Comparison of ENCODE assay signal across 13 mouse cellular contexts in genomic region chr13:116575274-116575957, GRCm38 (mm10).
DNase-seq lines count a peak whose midpoint lies in the region; ATAC-seq and TF ChIP-seq lines count a peak whose summit lies in the region.
"Had no signal": no experiment of that assay in that cellular context is flagged by ENCODE, and none has a peak within 500 bp of the region (broad histone marks: within the 10 kb centered on the region; RNA-seq: fewer than 3 reads in every experiment).

No protein-coding gene starts in this region.

- intact Hi-C loops in heart, postnatal 10 days (cut with DNase I) = no loop called here

- H3K4me2 ChIP-seq in neural tube, embryonic 15.5 days = no peak overlapping the region
- no peak overlapping the region for H3K4me2 ChIP-seq in midbrain, embryonic 12.5 days (replicated peaks)
- H3K4me2 ChIP-seq: embryonic facial prominence, embryonic 12.5 days; limb, embryonic 12.5 days had no signal

- H3K27ac ChIP-seq in neural tube, embryonic 15.5 days (replicated peaks) = no peak overlapping the region
- H3K27ac ChIP-seq in hindbrain, embryonic 10.5 days = no peak overlapping the region
- peak overlapping the region; percentile 35; the same call in 1 of the 2 replicates for H3K27ac ChIP-seq in midbrain, embryonic 12.5 days (replicated peaks)
- H3K27ac ChIP-seq in kidney, adult 2 months (ENCODE audit: insufficient read depth, low read depth, low read length) = no peak overlapping the region
- H3K27ac ChIP-seq: embryonic facial prominence, embryonic 12.5 days; limb, embryonic 12.5 days had no signal

- H3K27me3 ChIP-seq in neural tube, embryonic 15.5 days (replicated peaks) = no peaks in the 10 kb centered on the region
- H3K27me3 ChIP-seq in hindbrain, embryonic 10.5 days (ENCODE audit: insufficient read depth, poor library complexity, severe bottlenecking) = peaks cover 48% of the 10 kb centered on the region
- H3K27me3 ChIP-seq in midbrain, embryonic 12.5 days = peaks cover 43% of the 10 kb centered on the region
- no peaks in the 10 kb centered on the region for H3K27me3 ChIP-seq in kidney, adult 2 months (replicated peaks; ENCODE audit: control insufficient read depth, insufficient read depth, low read length)
- H3K27me3 ChIP-seq: embryonic facial prominence, embryonic 12.5 days; limb, embryonic 12.5 days had no signal

- DNase-seq in neural tube, embryonic 10.5 days (ENCODE audit: extremely low spot score, low spot score) = peak; percentile 18
- DNase-seq in hindbrain, embryonic 10.5 days (ENCODE audit: low spot score) = peak; percentile 69
- no peak for DNase-seq in heart, adult 9 months (ENCODE audit: low spot score in 2 of 2)
- DNase-seq in kidney, adult 2 months = no peak
- DNase-seq in heart, adult 18-20 months = no peak
- no peak for DNase-seq in heart, postnatal 10 days
- DNase-seq: adrenal gland, postnatal 10 days; kidney, adult 18-20 months; lung, postnatal 4 days had no signal

- H3K4me1 ChIP-seq in neural tube, embryonic 15.5 days = no peaks in the 10 kb centered on the region
- H3K4me1 ChIP-seq in hindbrain, embryonic 10.5 days (replicated peaks) = peaks cover 4% of the 10 kb centered on the region; the same call in 1 of the 2 replicates
- peaks cover 8% of the 10 kb centered on the region; the same call in 1 of the 2 replicates for H3K4me1 ChIP-seq in midbrain, embryonic 12.5 days
- H3K4me1 ChIP-seq in kidney, adult 2 months (ENCODE audit: control insufficient read depth, insufficient read depth, low read length) = no peaks in the 10 kb centered on the region
- H3K4me1 ChIP-seq: embryonic facial prominence, embryonic 12.5 days; limb, embryonic 12.5 days had no signal

- H3K4me3 ChIP-seq in neural tube, embryonic 15.5 days (replicated peaks) = no peak overlapping the region
- H3K4me3 ChIP-seq in hindbrain, embryonic 10.5 days = no peak overlapping the region
- no peak overlapping the region for H3K4me3 ChIP-seq in midbrain, embryonic 12.5 days
- no peak overlapping the region for H3K4me3 ChIP-seq in kidney, adult 2 months (ENCODE audit: insufficient read depth, low read depth, low read length)
- H3K4me3 ChIP-seq: embryonic facial prominence, embryonic 12.5 days; limb, embryonic 12.5 days had no signal

- no peak overlapping the region for H3K9ac ChIP-seq in neural tube, embryonic 15.5 days (replicated peaks)
- no peak overlapping the region for H3K9ac ChIP-seq in midbrain, embryonic 12.5 days (replicated peaks)
- H3K9ac ChIP-seq: embryonic facial prominence, embryonic 12.5 days; limb, embryonic 12.5 days had no signal

- H3K36me3 ChIP-seq in neural tube, embryonic 15.5 days = no peaks in the 10 kb centered on the region
- no peaks in the 10 kb centered on the region for H3K36me3 ChIP-seq in hindbrain, embryonic 10.5 days
- H3K36me3 ChIP-seq in midbrain, embryonic 12.5 days = no peaks in the 10 kb centered on the region
- no peaks in the 10 kb centered on the region for H3K36me3 ChIP-seq in kidney, adult 2 months (ENCODE audit: control insufficient read depth, insufficient read depth, low read length)
- H3K36me3 ChIP-seq: embryonic facial prominence, embryonic 12.5 days; limb, embryonic 12.5 days had no signal

- WGBS in neural tube, embryonic 15.5 days = 26% methylated on average over 11 of the region's 11 CpGs
- 27% methylated on average over 11 of the region's 11 CpGs for WGBS in hindbrain, embryonic 10.5 days
- WGBS in midbrain, embryonic 12.5 days = 18% methylated on average over 11 of the region's 11 CpGs
- WGBS in kidney, adult 2 months = 78% methylated on average over 11 of the region's 11 CpGs

- no peak for TF ChIP-seq CTCF in kidney, adult 2 months (conservative IDR thresholded peaks at IDR 0.05; ENCODE audit: insufficient read depth, insufficient read length, low read depth, low read length)

- no peak for TF ChIP-seq POLR2A in kidney, adult 2 months (IDR thresholded peaks at IDR 0.05; ENCODE audit: low read depth, low read length)

- no peaks in the 10 kb centered on the region for H3K9me3 ChIP-seq in neural tube, embryonic 15.5 days (replicated peaks)
- H3K9me3 ChIP-seq in hindbrain, embryonic 10.5 days = peaks cover 14% of the 10 kb centered on the region
- peaks cover 11% of the 10 kb centered on the region; the same call in 1 of the 2 replicates for H3K9me3 ChIP-seq in midbrain, embryonic 12.5 days
- H3K9me3 ChIP-seq: limb, embryonic 12.5 days had no signal

- ATAC-seq in neural tube, embryonic 15.5 days (ENCODE audit: low FRiP score) = no peak
- peak; percentile 97 for ATAC-seq in midbrain, embryonic 12.5 days (ENCODE audit: low FRiP score, low read depth)

Comparison
In these comparisons a context has a peak if more than half of its experiments do, and no peak if none do; other contexts are left out.
1. DNase-seq: peak in neural tube, embryonic 10.5 days (single experiment) and hindbrain, embryonic 10.5 days (single experiment); none in heart, adult 9 months (0 of 2), kidney, adult 2 months (single experiment), heart, adult 18-20 months (0 of 2) and heart, postnatal 10 days (0 of 2).